Mouse (Mus musculus) lung, embryonic 14.5 days (tissue): ENCODE results near the gene Trabd2b. TPM values are rescaled to one million over a fixed set of nuclear protein-coding genes. Genes with fewer than 3 reads are reported as not detected.

Experiments
- ATAC-seq: fragments of 200-750 bp; cut with Nextera tagmentation; 2 replicates; pipeline ENCODE4 v1.8.0; 2017; ENCODE audit warnings: mild to moderate bottlenecking, moderate TSS enrichment, moderate library complexity; ENCODE audit not compliant: insufficient read depth
- DNase-seq: peaks from one replicate; pipeline ENCODE4 v3.0.0-alpha.2; 2015
- H3K27ac ChIP-seq: fragments of 300-500 bp; sonication (generic); 2 replicates; pipeline ENCODE4 v1.5.1; 2014; ENCODE audit warnings: low read depth, mild to moderate bottlenecking, moderate library complexity
- H3K27me3 ChIP-seq: fragments of 300-500 bp; sonication (generic); 2 replicates; pipeline ENCODE4 v1.6.1; 2014; ENCODE audit warnings: low read length, control low read depth; ENCODE audit not compliant: insufficient read depth
- H3K36me3 ChIP-seq: fragments of 300-500 bp; sonication (generic); 2 replicates; pipeline ENCODE4 v1.6.1; 2014; ENCODE audit warnings: control low read depth; ENCODE audit not compliant: insufficient read depth
- H3K4me1 ChIP-seq: fragments of 300-500 bp; sonication (generic); 2 replicates; pipeline ENCODE4 v1.6.1; 2014; ENCODE audit warnings: antibody characterized with exemption, control low read depth; ENCODE audit not compliant: insufficient read depth
- H3K4me2 ChIP-seq: fragments of 300-500 bp; sonication (generic); 2 replicates; pipeline ENCODE4 v1.6.1; 2014; ENCODE audit warnings: mild to moderate bottlenecking
- H3K4me3 ChIP-seq: fragments of 300-500 bp; sonication (generic); 2 replicates; pipeline ENCODE4 v1.5.1; 2014; ENCODE audit warnings: low read depth, low read length
- H3K9ac ChIP-seq: fragments of 300-500 bp; sonication (generic); 2 replicates; pipeline ENCODE4 v1.6.1; 2014
- H3K9me3 ChIP-seq: fragments of 300-500 bp; sonication (generic); 2 replicates; pipeline ENCODE4 v1.6.1; 2016; ENCODE audit warnings: low read depth, low read length, control low read depth
- CTCF ChIP-seq: IDR thresholded peaks from 2 replicates; pipeline ENCODE4 v1.5.1; 2016; ENCODE audit warnings: antibody characterized with exemption, low read depth
- WGBS: fragments of 180-500 bp; shearing (Covaris S2); extraction: QIAGEN DNeasy Blood & Tissue Kit; methylation state at CpG from one replicate; pipeline ENCODE4 v1.1.7; 2014; 5-methylcytosine and 5-hydroxymethylcytosine counted together
- polyA plus RNA-seq: library from polyadenylated mRNA; unstranded; fragments of >200 nt; fragmentation: Nextera tagmentation; extraction: Ambion mirVana; gene quantifications from 2 replicates; pipeline ENCODE4 v1.2.1, GENCODE M21; 2014

The Trabd2b gene
- polyA plus RNA-seq, 1 experiment from 2014 or later, result 4.6 TPM

- ATAC-seq (no peak), DNase-seq (no peak)
- peaks cover 7% of the 10 kb centered on the region; the same call in 1 of the 2 replicates for H3K27me3 ChIP-seq
- 49% methylated on average over 5 of the region's 5 CpGs for WGBS
- H3K27ac ChIP-seq, result no peak overlapping the region
- H3K36me3 ChIP-seq, result no peaks in the 10 kb centered on the region
- no peaks in the 10 kb centered on the region for H3K9me3 ChIP-seq
- TF ChIP-seq CTCF, result no peak
- H3K9ac ChIP-seq, result no peak overlapping the region
- no peak overlapping the region for H3K4me2 ChIP-seq
- H3K4me3 ChIP-seq, result no peak overlapping the region
- no peaks in the 10 kb centered on the region for H3K4me1 ChIP-seq
These were observed 253.4 kb downstream of the Trabd2b start for GRCm38 (mm10) chr4:114659876-114660275.

GRCm38 (mm10) chr4:114664063-114665036, 257.8 kb downstream of the Trabd2b start:
- Histone ChIP-seq H3K36me3 (no peaks in the 10 kb centered on the region), H3K9ac (no peak overlapping the region), H3K27me3 (peaks cover 40% of the 10 kb centered on the region), H3K4me3 (no peak overlapping the region), H3K4me1 (peaks cover 7% of the 10 kb centered on the region; the same call in 1 of the 2 replicates), H3K27ac (no peak overlapping the region), H3K9me3 (no peaks in the 10 kb centered on the region), H3K4me2 (no peak overlapping the region)
- DNase-seq (no peak), ATAC-seq (no peak)
- 66% methylated on average over 9 of the region's 9 CpGs for WGBS
- no peak for TF ChIP-seq CTCF

Other genes starting within 250 kb of the Trabd2b start
- gene Skint11, start 243.3 kb upstream of the Trabd2b start, polyA plus RNA-seq, result not detected in 2 replicates